Mouse (Mus musculus) liver, postnatal 0 days (tissue): Measurements from ENCODE around the gene Rab26.

ENCODE experiments used
- CTCF ChIP-seq: sonication (generic); IDR thresholded peaks from 2 replicates; pipeline ENCODE4 v1.5.1; 2016; ENCODE audit warnings: antibody characterized with exemption, low read depth
- EP300 ChIP-seq: IDR thresholded peaks from 2 replicates; pipeline ENCODE4 v1.6.1; 2016; ENCODE audit warnings: antibody characterized with exemption, low read depth, mild to moderate bottlenecking

DNA sequence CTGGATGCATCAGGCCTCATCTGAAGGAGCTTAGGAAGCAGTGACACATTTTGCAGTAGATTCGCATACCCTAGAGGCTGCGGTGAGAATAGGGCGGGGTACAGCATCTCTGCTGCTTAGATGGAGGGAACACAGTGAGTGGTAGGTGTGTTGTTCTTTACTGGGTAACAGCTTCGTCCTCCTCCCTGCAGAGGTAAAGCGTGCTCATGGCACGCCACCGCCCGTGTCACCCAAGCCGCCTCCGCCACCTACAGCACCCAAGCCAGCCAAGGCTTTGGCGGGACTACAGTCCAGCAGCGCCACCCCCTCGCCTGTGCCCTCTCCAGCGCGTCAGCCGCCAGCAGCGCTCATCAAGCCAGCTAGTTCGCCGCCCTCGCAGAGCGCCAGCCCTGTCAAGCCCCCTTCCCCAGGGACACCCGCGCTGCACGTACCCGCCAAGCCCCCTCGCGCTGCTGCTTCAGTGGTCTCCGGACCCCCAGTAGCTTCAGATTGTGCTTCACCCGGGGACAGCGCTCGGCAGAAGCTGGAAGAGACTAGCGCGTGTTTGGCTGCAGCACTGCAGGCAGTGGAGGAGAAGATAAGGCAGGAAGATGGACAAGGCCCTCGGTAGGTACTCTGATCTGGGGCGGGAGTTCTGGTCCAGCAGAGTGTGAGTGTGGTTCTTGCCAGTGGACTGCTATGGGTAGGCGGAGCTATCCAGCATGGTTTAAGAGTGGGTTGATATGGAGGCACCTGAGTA, 27.5 kb downstream of the Rab26 start:
- TF ChIP-seq CTCF: no peak
- no peak for TF ChIP-seq EP300
